Mouse (Mus musculus) WW6 (cell line): ENCODE results near the gene Cfd.
"Not testable (repeated sequence)": the region's sequence is repeated elsewhere in the genome, so short reads cannot be mapped to it uniquely, and the experiment has no call there.

Source experiments
- DNase-seq: peaks from one replicate; pipeline ENCODE4 v3.0.0-alpha.2; 2013; ENCODE audit warnings: low read depth, low spot score

The Cfd gene

DNA sequence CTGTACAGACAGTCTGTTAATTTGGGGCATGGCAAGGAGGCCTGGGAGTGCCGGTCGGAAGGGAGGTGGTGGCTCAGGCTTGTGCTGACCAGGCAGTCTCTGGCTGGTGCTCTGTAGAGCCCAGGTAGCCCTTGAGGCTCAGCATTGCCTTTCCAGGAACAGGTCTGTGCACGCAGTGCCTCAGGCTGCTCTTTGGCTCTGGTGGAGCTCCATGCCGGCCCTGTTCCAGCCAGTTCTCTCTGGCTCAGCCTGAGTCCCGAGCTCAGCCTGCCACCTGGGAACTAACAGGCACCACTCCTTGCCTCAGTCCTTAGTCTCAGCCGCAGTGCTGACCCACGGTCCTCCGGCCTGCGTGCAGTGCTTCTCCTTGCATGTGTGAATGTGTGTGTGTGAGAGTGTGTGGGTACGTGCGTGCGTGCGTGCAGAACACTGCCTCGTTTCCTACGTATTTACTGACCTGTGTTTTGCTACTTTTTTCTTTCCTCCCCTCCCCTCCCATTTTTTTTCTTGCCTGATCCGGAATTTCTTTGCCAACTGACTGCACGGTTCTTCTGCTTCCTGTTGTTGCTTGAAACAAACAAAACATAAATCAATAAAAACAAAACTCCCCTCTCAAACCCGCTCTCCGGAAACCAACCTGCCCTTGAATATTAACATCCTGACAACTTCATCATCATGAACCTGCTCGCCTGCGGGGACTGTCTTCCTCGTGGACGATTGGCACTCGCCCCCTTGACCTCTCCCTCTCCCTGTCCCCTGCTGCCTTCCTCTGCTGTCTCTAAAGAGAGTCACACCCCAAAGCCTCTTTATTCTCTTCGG, 29.2 kb upstream of the Cfd start:
- DNase-seq: no peak

DNA sequence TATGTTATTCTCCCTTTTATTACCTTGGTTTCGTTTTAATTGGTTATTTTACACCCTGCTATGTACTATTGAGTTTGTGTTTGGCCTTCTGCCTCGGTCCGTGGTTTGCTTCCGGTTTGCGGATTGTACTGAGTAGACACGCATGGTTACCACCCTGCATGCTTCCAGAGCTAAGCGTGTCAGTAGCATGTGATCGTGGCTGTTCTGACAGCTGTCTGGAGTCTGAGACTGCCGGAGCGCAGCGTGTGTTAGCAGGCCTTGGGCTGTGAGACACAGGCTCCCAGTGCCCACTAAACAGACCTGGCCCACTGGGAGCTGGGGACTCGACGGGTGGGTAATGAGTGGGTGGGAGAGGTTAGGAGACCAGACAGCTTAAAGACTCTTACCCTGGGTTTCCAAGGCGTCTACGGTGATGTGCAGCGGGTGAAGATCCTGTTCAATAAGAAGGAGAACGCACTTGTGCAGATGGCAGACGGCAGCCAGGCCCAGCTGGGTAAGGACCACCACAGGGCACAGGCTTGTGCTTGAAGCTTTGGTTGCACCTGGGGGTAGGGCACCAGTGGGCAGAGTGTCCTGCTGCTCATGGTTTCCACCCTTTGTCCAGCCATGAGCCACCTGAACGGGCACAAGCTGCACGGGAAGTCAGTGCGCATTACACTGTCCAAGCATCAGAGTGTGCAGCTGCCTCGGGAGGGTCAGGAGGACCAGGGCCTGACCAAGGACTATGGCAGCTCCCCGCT, 28.4 kb upstream of the Cfd start:
- no peak for DNase-seq

DNA sequence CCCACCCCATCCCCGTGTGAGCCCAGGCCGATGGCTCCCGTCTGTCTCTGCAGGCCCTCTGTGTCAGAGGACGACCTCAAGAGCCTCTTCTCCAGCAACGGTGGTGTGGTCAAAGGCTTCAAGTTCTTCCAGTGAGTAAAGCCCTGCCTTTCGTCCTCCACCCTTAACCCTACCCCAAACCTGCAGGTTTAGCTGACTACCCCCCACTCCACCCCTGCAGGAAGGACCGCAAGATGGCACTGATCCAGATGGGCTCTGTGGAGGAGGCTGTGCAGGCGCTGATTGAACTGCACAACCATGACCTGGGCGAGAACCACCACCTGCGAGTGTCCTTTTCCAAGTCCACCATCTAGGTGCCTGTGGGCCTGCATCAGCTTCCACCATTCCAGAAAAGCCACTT, 27.7 kb upstream of the Cfd start:
- DNase-seq: no peak

DNA sequence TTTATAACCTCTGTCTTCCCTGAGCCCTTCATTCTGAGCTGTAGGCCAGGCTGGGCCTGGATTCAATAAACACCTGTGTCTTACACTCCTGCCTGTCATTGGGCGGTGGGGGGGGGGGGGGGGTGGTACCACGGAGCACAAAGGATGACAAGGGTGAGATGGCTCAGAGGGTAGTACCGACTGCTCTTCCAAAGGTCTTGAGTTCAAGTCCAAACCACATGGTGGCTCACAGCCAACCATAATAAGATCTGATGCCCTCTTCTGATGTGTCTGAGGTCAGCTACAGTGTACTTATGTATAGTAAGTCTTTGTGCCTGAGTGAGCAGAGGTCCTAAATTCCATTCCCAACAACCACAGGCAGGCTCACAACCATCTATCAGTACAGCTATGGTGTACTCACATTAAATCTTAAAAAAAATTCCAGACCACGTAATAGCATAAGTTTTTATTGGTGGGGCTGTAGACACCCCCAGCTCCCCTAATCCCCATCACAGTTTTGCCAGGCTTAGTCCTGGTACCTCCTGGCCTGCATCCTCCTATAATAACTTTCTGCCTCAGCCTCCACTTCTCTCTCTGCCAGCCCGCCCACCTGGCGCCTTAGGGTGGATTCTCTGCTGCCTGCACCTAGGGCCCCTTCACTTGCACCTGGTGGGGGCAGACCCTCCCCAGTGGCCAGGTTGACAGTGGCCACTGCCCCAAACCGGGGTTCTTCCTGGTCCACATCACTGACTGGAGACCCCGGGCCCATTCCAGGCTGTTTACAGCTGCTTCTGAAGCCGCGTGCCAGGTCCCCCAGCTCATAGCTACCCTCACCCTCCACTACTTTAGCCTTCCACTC, 26.1 kb upstream of the Cfd start:
- no peak for DNase-seq

DNA sequence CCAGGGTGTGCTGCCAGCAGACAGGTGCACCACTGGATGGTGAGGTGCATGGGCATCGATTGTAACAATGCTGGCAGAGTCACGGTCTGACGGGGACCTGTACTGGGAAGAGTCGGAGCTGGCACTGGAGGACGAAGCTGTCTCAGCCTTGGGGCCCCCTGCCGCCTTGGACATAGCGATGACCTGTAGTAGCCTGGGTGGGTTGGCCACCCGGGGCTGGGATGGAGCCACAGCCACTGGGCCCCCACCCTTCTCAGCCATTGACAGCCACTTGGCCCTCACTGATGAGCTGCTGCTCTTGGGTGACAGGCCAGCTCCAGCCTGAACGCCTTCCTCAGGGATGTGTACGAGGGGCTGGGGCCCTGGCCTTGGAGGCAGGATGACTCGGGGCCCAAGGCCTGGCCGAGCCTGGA, 25.5 kb upstream of the Cfd start:
- no peak for DNase-seq

GRCm38 (mm10) chr10:79865801-79866295, 24.8 kb upstream of the Cfd start:
- DNase-seq: no peak

DNA sequence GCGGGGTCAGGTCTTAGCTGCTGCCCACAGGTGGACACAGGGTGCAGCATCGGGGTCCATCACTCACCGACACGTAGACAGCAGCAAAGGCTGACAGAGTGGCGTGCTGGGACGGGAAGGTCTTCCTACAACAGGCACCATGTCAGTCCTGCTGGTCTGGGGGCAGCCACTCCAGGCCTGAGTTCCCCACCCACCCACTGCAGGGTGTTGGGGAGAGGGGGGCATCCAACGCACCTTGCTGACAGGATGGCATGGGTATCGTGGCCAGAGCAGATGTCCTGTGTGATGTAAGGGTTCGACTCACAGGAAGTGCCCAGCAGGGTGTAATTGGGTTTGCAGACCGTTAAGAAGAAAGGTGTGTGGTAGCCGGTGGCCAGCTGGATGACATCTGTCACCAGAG, 24.1 kb upstream of the Cfd start:
- DNase-seq: no peak

GRCm38 (mm10) chr10:79871845-79872244, 18.8 kb upstream of the Cfd start:
- DNase-seq: no peak

- no peak for DNase-seq
These were observed 17.8 kb upstream of the Cfd start for GRCm38 (mm10) chr10:79872862-79873261.

DNA sequence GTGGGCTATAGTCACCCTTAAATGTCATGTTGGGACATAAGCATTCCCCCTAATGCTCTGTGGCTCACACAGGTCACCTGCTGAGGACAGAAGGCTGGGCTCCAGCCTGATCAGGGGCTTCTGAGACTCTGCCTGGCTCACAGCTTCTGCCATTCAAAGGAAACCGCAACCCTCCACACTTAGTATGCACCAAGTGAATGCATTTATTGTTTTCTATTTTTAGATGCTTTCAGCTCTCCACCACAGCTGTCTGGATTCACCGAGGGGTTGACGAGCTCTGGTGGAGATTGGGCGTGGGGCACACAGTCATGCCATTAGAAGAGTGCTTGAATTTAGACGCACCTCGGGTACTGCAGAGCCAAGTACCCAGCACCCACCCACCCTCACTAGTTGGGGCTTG, 17.3 kb upstream of the Cfd start:
- no peak for DNase-seq

DNA sequence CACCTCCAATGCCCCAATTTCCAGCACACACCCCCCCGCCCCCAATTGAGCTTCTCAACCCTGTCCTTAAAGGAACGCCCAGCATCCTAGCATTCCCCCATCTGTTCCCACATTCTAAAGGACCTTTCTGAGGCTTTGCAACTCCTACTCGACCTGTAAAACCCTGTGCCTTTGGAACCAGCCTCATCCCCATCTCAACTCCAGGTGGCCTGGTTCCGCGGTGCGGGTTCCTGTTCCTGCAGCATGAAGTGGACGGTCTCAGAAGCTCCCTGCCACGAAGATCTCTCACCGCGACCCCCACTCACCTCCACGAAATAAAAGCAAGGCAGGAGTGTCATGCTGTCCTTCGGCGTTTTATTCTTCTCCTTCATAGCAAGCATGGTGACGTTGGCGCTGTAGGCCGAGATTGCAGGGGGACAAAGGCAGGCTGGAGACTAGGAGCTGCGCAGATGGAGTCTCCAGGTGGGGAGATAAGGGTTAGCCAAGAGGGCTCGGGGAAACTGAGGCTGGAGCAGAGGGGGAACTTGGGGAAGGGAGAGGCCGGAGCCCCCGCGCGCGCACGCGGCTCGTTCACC, 16.9 kb upstream of the Cfd start:
- DNase-seq: no peak

- DNase-seq: no peak
These were observed 16.3 kb upstream of the Cfd start, which contains the start of the genes Prtn3 and Plppr3 for GRCm38 (mm10) chr10:79874290-79874862. Prtn3 (plus strand) TSS chr10:79874476. Plppr3 (minus strand) TSS chr10:79874634.

GRCm38 (mm10) chr10:79877174-79877573, 13.5 kb upstream of the Cfd start:
- no peak for DNase-seq

DNA sequence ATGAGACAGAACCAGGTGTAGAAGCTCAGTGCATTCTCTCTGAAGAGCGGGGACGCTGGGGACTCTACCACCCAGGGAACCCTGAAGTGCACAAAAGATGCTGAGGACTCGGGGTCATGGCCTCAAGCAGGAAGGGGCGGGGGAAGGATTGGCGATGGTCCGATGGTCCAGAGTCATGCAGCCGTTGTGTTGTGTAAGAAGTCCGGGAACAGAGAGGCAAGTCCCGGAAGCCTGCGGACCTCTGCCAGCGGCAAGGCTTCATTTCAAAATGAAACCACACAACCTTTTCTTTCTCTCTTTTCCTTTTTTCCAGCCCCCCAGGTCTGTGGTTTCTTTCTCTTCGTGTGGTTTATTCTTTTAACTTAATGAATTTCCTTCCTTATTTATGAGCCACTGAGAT, 12.9 kb upstream of the Cfd start:
- no peak for DNase-seq

DNA sequence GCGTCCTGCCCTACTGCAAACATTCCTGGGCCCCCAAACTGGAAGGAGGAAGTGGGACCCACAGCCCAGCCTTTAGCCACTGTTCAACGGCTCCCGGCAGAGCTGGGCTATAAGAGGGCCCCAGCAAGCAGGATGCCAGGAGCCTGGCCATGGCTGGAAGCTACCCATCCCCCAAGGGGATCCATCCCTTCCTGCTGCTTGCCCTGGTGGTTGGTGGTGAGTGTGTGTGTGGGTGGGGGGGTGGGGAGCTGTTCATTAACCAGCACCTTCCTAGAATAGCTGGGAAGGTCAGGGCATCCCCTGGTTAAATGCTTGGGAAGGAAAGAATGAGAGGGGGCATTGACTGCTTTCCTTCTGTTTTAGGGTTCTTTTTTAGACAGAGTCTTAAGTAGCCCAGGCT, 11.1 kb upstream of the Cfd start:
- no peak for DNase-seq

DNA sequence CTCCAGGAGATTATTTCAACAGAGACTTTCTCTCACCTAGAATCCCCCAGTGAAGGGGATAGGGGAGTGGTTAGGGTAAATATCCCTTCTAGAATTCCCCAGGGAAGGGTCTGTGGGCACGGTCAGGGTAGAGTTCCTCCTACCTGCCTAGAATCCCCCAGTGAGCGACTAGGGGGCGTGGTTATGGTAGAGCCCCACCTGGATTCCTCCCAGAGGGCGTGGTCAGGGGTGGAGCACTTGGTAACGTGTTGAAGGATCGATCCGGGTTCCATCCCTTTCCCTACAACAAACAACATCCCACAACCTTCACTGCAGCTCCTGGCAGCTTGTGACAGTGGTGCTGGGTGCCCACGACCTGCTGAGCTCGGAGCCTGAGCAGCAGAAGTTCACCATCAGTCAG, 9.9 kb upstream of the Cfd start:
- DNase-seq: peak; percentile 49

- no peak for DNase-seq
These were observed 8.7 kb upstream of the Cfd start for GRCm38 (mm10) chr10:79881981-79882380.

DNA sequence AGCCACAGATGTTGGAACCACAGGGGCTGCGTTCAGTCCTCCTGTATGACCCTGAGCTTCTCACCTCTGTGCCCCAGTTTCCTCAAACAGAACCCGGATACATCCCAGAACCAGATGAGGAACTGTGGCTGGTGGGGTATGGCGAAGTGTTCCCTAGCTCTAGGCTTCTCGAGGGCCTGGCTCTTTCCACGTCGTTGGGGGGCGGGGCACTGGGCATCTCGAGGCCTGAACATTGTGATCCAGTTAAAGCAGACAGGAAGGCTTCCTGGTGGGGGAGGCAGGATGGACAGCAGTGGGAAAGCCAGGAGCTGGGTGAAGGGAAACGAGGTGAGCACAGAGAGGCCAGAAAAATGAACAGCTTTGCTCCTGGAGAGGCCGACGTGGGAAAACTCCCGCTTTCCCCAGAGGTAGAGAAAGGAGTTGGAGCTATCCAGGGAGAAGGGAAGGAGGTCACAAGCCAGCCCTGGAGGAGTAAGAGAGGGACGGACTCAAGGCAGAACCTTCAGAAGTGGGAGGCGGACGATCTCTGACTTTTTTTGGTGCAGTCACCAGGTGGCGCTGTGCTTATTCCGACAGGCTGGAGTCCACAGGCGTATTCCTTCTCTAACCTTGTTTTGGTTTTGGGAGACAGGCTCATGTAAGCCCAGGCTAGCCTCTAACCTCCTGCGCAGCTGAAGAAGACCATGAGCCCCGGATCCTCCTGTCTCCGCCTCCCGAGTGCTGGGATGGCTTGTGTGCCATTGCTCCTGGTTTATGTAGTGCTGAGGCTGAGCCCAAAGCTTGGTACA, 7.2 kb upstream of the Cfd start:
- DNase-seq: peak; percentile 52

- no peak for DNase-seq
These were observed 6.2 kb upstream of the Cfd start for GRCm38 (mm10) chr10:79884446-79884845.

DNA sequence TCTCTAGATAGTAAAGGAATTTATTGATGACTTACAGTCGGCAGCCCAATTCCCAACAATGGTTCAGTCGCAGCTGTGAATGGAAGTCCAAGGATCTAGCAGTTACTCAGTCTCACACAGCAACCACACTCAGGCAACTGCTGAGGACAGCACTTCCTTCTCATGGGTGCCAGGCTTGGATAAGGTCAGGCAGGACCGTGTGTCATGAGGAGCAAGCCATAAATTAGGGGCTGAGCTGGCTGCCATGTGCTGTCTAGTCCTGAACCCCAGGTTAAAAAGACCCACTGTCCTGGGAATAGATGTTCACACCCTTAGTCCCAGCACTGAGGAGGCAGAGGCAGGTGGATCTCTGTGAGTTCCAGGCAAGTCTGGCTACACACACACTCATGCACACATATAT, 5.7 kb upstream of the Cfd start:
- DNase-seq: not testable (repeated sequence)
